9 mouse cellular contexts compared by ENCODE assay signal in genomic region chr2:152344361-152344760, GRCm38 (mm10). TPM values are rescaled to one million over a fixed set of nuclear protein-coding genes. Genes with fewer than 3 reads are reported as not detected.
DNase-seq lines count a peak whose midpoint lies in the region; ATAC-seq and TF ChIP-seq lines count a peak whose summit lies in the region.
"Had no signal": no experiment of that assay in that cellular context is flagged by ENCODE, and none has a peak within 500 bp of the region (broad histone marks: within the 10 kb centered on the region; RNA-seq: fewer than 3 reads in every experiment).

No protein-coding gene starts in this region.

- WGBS in limb, embryonic 12.5 days, result 9% methylated on average over 10 of the region's 10 CpGs
- 9% methylated on average over 10 of the region's 10 CpGs for WGBS in midbrain, embryonic 16.5 days

- H3K9me3 ChIP-seq in limb, embryonic 12.5 days, result no peaks in the 10 kb centered on the region
- H3K9me3 ChIP-seq in midbrain, embryonic 16.5 days (replicated peaks; ENCODE audit: control insufficient read depth, low read length, poor library complexity, severe bottlenecking), result no peaks in the 10 kb centered on the region

- H3K4me2 ChIP-seq in limb, embryonic 12.5 days, result peak overlapping the region; percentile 91
- peak overlapping the region; percentile 70 for H3K4me2 ChIP-seq in midbrain, embryonic 16.5 days (ENCODE audit: low read length)

- peak overlapping the region; percentile 65 for H3K9ac ChIP-seq in limb, embryonic 12.5 days (replicated peaks)
- H3K9ac ChIP-seq in midbrain, embryonic 16.5 days (ENCODE audit: low read depth, low read length), result peak overlapping the region; percentile 65; the same call in 1 of the 2 replicates

- no peak for ATAC-seq in limb, embryonic 12.5 days (ENCODE audit: insufficient number of reproducible peaks, insufficient read depth, low FRiP score, low TSS enrichment, low read depth)
- ATAC-seq in midbrain, embryonic 16.5 days, result peak; percentile 18; the same call in 1 of the 2 replicates

- peaks cover 3% of the 10 kb centered on the region; the same call in 1 of the 2 replicates for H3K27me3 ChIP-seq in testis, adult 2 months (ENCODE audit: control insufficient read depth, insufficient read depth, low read length)
- peaks cover 32% of the 10 kb centered on the region for H3K27me3 ChIP-seq in limb, embryonic 12.5 days
- no peaks in the 10 kb centered on the region for H3K27me3 ChIP-seq in midbrain, embryonic 16.5 days (ENCODE audit: control insufficient read depth, insufficient read depth, low read depth, low read length)

- DNase-seq in testis, postnatal 10 days (ENCODE audit: low spot score), result no peak
- DNase-seq in heart, adult 9 months (ENCODE audit: low spot score in 2 of 2), result peak; percentile 38 to 46
- no peak for DNase-seq in cerebellum, adult 8-10 months
- no peak for DNase-seq in layer of hippocampus, postnatal 36 days
- no peak for DNase-seq in urinary bladder, postnatal 25 days (ENCODE audit: low spot score)

- H3K4me1 ChIP-seq in testis, adult 2 months (ENCODE audit: control insufficient read depth, insufficient read depth, low read length), result peaks cover 4% of the 10 kb centered on the region
- peaks cover 12% of the 10 kb centered on the region; the same call in 1 of the 2 replicates for H3K4me1 ChIP-seq in limb, embryonic 12.5 days (replicated peaks)
- no peaks in the 10 kb centered on the region for H3K4me1 ChIP-seq in midbrain, embryonic 16.5 days (ENCODE audit: control insufficient read depth, insufficient read depth, low read length)

- no peak for TF ChIP-seq CTCF in testis, adult 2 months (IDR thresholded peaks at IDR 0.05; ENCODE audit: control insufficient read depth, insufficient read depth, insufficient replicate concordance, low read depth, low read length)

- no peaks in the 10 kb centered on the region for H3K36me3 ChIP-seq in testis, adult 2 months (ENCODE audit: control insufficient read depth, insufficient read depth, low read length)
- H3K36me3 ChIP-seq in limb, embryonic 12.5 days, result no peaks in the 10 kb centered on the region
- H3K36me3 ChIP-seq in midbrain, embryonic 16.5 days (ENCODE audit: control insufficient read depth, insufficient read depth, low read length), result no peaks in the 10 kb centered on the region

- no peak for TF ChIP-seq POLR2A in testis, adult 2 months (IDR thresholded peaks at IDR 0.05; ENCODE audit: control insufficient read depth, low read depth, low read length)

- H3K4me3 ChIP-seq in testis, adult 2 months (ENCODE audit: control insufficient read depth, low read depth, low read length), result peak overlapping the region; percentile 84
- H3K4me3 ChIP-seq in limb, embryonic 12.5 days (replicated peaks), result peak overlapping the region; percentile 57
- H3K4me3 ChIP-seq in midbrain, embryonic 16.5 days (ENCODE audit: low read depth, low read length), result peak overlapping the region; percentile 52

- no peak overlapping the region for H3K27ac ChIP-seq in testis, adult 2 months (ENCODE audit: control insufficient read depth, insufficient read depth, low read depth, low read length)
- no peak overlapping the region for H3K27ac ChIP-seq in limb, embryonic 12.5 days
- no peak overlapping the region for H3K27ac ChIP-seq in midbrain, embryonic 16.5 days (ENCODE audit: low read length)

RNA-seq across cellular contexts. Expression of gene Trib3, which starts 0.5 kb away (rescaled TPM):
- polyA plus RNA-seq in testis, adult 2 months (2012; rRNA removed), result 0.16 and 0.26 TPM in 2 replicates
- 3.0 and 3.6 TPM in 2 replicates for polyA plus RNA-seq in limb, embryonic 12.5 days (2016; fragmentation: Nextera tagmentation; extraction: Ambion mirVana)
- 1.9 and 2.4 TPM in 2 replicates for polyA plus RNA-seq in midbrain, embryonic 16.5 days (2015; fragmentation: Nextera tagmentation; extraction: Ambion mirVana)
- under 1 TPM; 0.37 to 0.73 TPM for total RNA-seq in layer of hippocampus, postnatal 36 days (2021)
- total RNA-seq: common myeloid progenitor, adult 5-6 weeks had no signal

RNA-seq across cellular contexts. Expression of gene Rbck1, which starts 11.9 kb away (rescaled TPM):
- polyA plus RNA-seq in testis, adult 2 months (2012; rRNA removed), result 72.2 and 76.2 TPM in 2 replicates
- polyA plus RNA-seq in limb, embryonic 12.5 days (2016; fragmentation: Nextera tagmentation; extraction: Ambion mirVana), result 72.9 and 79.2 TPM in 2 replicates
- polyA plus RNA-seq in midbrain, embryonic 16.5 days (2015; fragmentation: Nextera tagmentation; extraction: Ambion mirVana), result 101 and 104 TPM in 2 replicates
- total RNA-seq in layer of hippocampus, postnatal 36 days (2021), result 100 to 1,000 TPM; 103 to 109 TPM

RNA-seq across cellular contexts. Expression of gene Nrsn2, which starts 32.1 kb away (rescaled TPM):
- 0.85 and 0.97 TPM in 2 replicates for polyA plus RNA-seq in testis, adult 2 months (2012; rRNA removed)
- polyA plus RNA-seq in limb, embryonic 12.5 days (2016; fragmentation: Nextera tagmentation; extraction: Ambion mirVana), result 2.2 and 3.0 TPM in 2 replicates
- polyA plus RNA-seq in midbrain, embryonic 16.5 days (2015; fragmentation: Nextera tagmentation; extraction: Ambion mirVana), result 50.8 and 64.8 TPM in 2 replicates
- 10 to 100 TPM; 67.2 to 85.4 TPM for total RNA-seq in layer of hippocampus, postnatal 36 days (2021)
- total RNA-seq: common myeloid progenitor, adult 5-6 weeks had no signal

RNA-seq across cellular contexts. Expression of gene Tbc1d20, which starts 50.7 kb away (rescaled TPM):
- polyA plus RNA-seq in testis, adult 2 months (2012; rRNA removed), result 236 and 271 TPM in 2 replicates
- 42.5 and 46.1 TPM in 2 replicates for polyA plus RNA-seq in limb, embryonic 12.5 days (2016; fragmentation: Nextera tagmentation; extraction: Ambion mirVana)
- 33.6 and 34.2 TPM in 2 replicates for polyA plus RNA-seq in midbrain, embryonic 16.5 days (2015; fragmentation: Nextera tagmentation; extraction: Ambion mirVana)
- total RNA-seq in layer of hippocampus, postnatal 36 days (2021), result 10 to 100 TPM; 51.6 to 51.7 TPM

RNA-seq across cellular contexts. Expression of gene Sox12, which starts 53.5 kb away (rescaled TPM):
- 5.9 and 6.2 TPM in 2 replicates for polyA plus RNA-seq in testis, adult 2 months (2012; rRNA removed)
- 15.6 and 16.8 TPM in 2 replicates for polyA plus RNA-seq in limb, embryonic 12.5 days (2016; fragmentation: Nextera tagmentation; extraction: Ambion mirVana)
- 12.1 and 14.0 TPM in 2 replicates for polyA plus RNA-seq in midbrain, embryonic 16.5 days (2015; fragmentation: Nextera tagmentation; extraction: Ambion mirVana)
- total RNA-seq in layer of hippocampus, postnatal 36 days (2021), result 10 to 100 TPM; 15.5 to 15.7 TPM

Comparison
In these comparisons a context has a peak if more than half of its experiments do, and no peak if none do; other contexts are left out.
1. DNase-seq: peak in heart, adult 9 months (2 of 2); none in testis, postnatal 10 days (single experiment), cerebellum, adult 8-10 months (single experiment), layer of hippocampus, postnatal 36 days (0 of 2) and urinary bladder, postnatal 25 days (single experiment).
2. RNA of gene Nrsn2, which starts 32.1 kb away (polyA plus RNA-seq): 50.8 to 64.8 TPM in midbrain, embryonic 16.5 days; 2.2 to 3.0 TPM in limb, embryonic 12.5 days and 0.85 to 0.97 TPM in testis, adult 2 months; every median in the first group is over 10 times any median in the second.
3. Peak in every context shown above with its lines, with median percentiles within 50 percentile points of each other: H3K4me3 ChIP-seq.